9 mouse cellular contexts compared by ENCODE assay signal in genomic region chr6:136524751-136525150, GRCm38 (mm10). TPM values are rescaled to one million over a fixed set of nuclear protein-coding genes. Genes with fewer than 3 reads are reported as not detected.
DNase-seq lines count a peak whose midpoint lies in the region; ATAC-seq and TF ChIP-seq lines count a peak whose summit lies in the region.
"Had no signal": no experiment of that assay in that cellular context is flagged by ENCODE, and none has a peak within 500 bp of the region (broad histone marks: within the 10 kb centered on the region; RNA-seq: fewer than 3 reads in every experiment).

No protein-coding gene starts in this region.

- peaks cover 6% of the 10 kb centered on the region; the same call in 1 of the 2 replicates for H3K9me3 ChIP-seq in liver, embryonic 11.5 days (ENCODE audit: control insufficient read depth, low read length)
- H3K9me3 ChIP-seq in ES-E14 (ENCODE audit: control insufficient read depth, insufficient read depth, low read depth, low read length) = no peaks in the 10 kb centered on the region
- H3K9me3 ChIP-seq: embryonic facial prominence, embryonic 12.5 days had no signal

- peaks cover 12% of the 10 kb centered on the region for H3K4me1 ChIP-seq in liver, embryonic 11.5 days (replicated peaks; ENCODE audit: control insufficient read depth, insufficient read depth, low read length)
- H3K4me1 ChIP-seq in ES-E14 (ENCODE audit: control insufficient read depth in 2 of 2, insufficient read depth in 2 of 2, low read length in 2 of 2, poor library complexity in 1 of 2) = peaks cover 4 to 13% of the 10 kb centered on the region in 2 experiments; a peak in 2 of 4 replicates
- H3K4me1 ChIP-seq: embryonic facial prominence, embryonic 12.5 days had no signal

- H3K9ac ChIP-seq in liver, embryonic 11.5 days (ENCODE audit: low read depth, low read length) = no peak overlapping the region
- H3K9ac ChIP-seq in ES-E14 (ENCODE audit: insufficient read depth, low read depth, low read length, poor library complexity, severe bottlenecking) = peak overlapping the region; percentile 2; the same call in 1 of the 2 replicates
- H3K9ac ChIP-seq: embryonic facial prominence, embryonic 12.5 days had no signal

- ATAC-seq in liver, embryonic 11.5 days (replicated peaks; ENCODE audit: low FRiP score) = no peak
- ATAC-seq: Patski had no signal

- peaks cover 17% of the 10 kb centered on the region; the same call in 1 of the 2 replicates for H3K36me3 ChIP-seq in liver, embryonic 11.5 days (ENCODE audit: control insufficient read depth, insufficient read depth, low read length)
- no peaks in the 10 kb centered on the region for H3K36me3 ChIP-seq in ES-E14 (ENCODE audit: control insufficient read depth, insufficient read depth, low read length, poor library complexity, severe bottlenecking)

- DNase-seq in liver = peak; percentile 10
- DNase-seq in liver, embryonic 11.5 days (ENCODE audit: low spot score) = no peak
- no peak for DNase-seq in ES-E14 (ENCODE audit: low read depth, low spot score)
- DNase-seq in adrenal gland, postnatal 14 days = peak; percentile 65
- peak; percentile 20 to 54 for DNase-seq in kidney, postnatal 25 days
- no peak for DNase-seq in layer of hippocampus, adult 9-11 months
- DNase-seq in retina, postnatal 1 day = no peak

- H3K4me3 ChIP-seq in liver, embryonic 11.5 days (ENCODE audit: low read depth, low read length) = no peak overlapping the region
- H3K4me3 ChIP-seq in ES-E14 (ENCODE audit: insufficient read depth in 1 of 2, low read depth in 1 of 2, low read length in 2 of 2, poor library complexity in 1 of 2, severe bottlenecking in 1 of 2) = no peak overlapping the region
- H3K4me3 ChIP-seq: embryonic facial prominence, embryonic 12.5 days had no signal

- no peaks in the 10 kb centered on the region for H3K27me3 ChIP-seq in liver, embryonic 11.5 days (replicated peaks; ENCODE audit: control insufficient read depth, insufficient read depth, low read length)
- H3K27me3 ChIP-seq: embryonic facial prominence, embryonic 12.5 days; Patski had no signal

- in situ Hi-C loops in ES-E14 (cut with MboI; ENCODE audit: low sequenced_read_pairs in 2 of 2, unreplicated experiment in 2 of 2) = no loop called here

- H3K27ac ChIP-seq in liver, embryonic 11.5 days (ENCODE audit: low read depth, low read length) = no peak overlapping the region
- H3K27ac ChIP-seq in ES-E14 (ENCODE audit: insufficient read depth, low read depth, low read length, poor library complexity, severe bottlenecking) = peak overlapping the region; percentile 35; the same call in 1 of the 2 replicates
- H3K27ac ChIP-seq: embryonic facial prominence, embryonic 12.5 days had no signal

- H3K4me2 ChIP-seq in liver, embryonic 11.5 days = no peak overlapping the region
- H3K4me2 ChIP-seq: embryonic facial prominence, embryonic 12.5 days had no signal

- WGBS in liver, embryonic 11.5 days = 84% methylated on average over 4 of the region's 4 CpGs

TF ChIP-seq in ES-E14, 5 proteins besides CTCF, POLR2A, EP300 and RAD21:
- TF ChIP-seq HCFC1 (IDR thresholded peaks at IDR 0.05; ENCODE audit: borderline replicate concordance, insufficient read depth, low read length) (no peak), ZC3H11A (IDR thresholded peaks at IDR 0.05; ENCODE audit: borderline replicate concordance, low read depth, low read length) (no peak), ZNF384 (IDR thresholded peaks at IDR 0.05; ENCODE audit: low read depth, low read length) (no peak), CHD2 (IDR thresholded peaks at IDR 0.05; ENCODE audit: low read depth, low read length) (no peak)

RNA-seq across cellular contexts. Expression of gene Atf7ip, which starts 18.8 kb away (rescaled TPM):
- 31.2 and 32.9 TPM in 2 replicates for polyA plus RNA-seq in liver, embryonic 11.5 days (2014; fragmentation: Nextera tagmentation; extraction: Ambion mirVana)
- total RNA-seq in ES-E14 (2012; rRNA removed) = 26.8 and 35.9 TPM in 2 replicates
- total RNA-seq in adrenal gland, postnatal 14 days (2021) = 82.0 and 103 TPM in 2 replicates

Comparison
In these comparisons a context has a peak if more than half of its experiments do, and no peak if none do; other contexts are left out.
1. DNase-seq: peak in liver (single experiment), adrenal gland, postnatal 14 days (single experiment) and kidney, postnatal 25 days (2 of 2); none in liver, embryonic 11.5 days (single experiment), ES-E14 (single experiment), layer of hippocampus, adult 9-11 months (single experiment) and retina, postnatal 1 day (single experiment).